Mouse (Mus musculus) stomach, postnatal 0 days (tissue): ENCODE measurements around the gene Pgbd1. TPM values are rescaled to one million over a fixed set of nuclear protein-coding genes. Genes with fewer than 3 reads are reported as not detected.

Experiments
- ATAC-seq: fragments of 200-750 bp; cut with Nextera tagmentation; 2 replicates; pipeline ENCODE4 v1.8.0; 2017; ENCODE audit not compliant: low FRiP score, low TSS enrichment
- DNase-seq: peaks from one replicate; pipeline ENCODE4 v3.0.0-alpha.2; 2016; ENCODE audit warnings: low spot score
- H3K27ac ChIP-seq: fragments of 300-500 bp; sonication (generic); replicated peaks from 2 replicates; pipeline ENCODE4 v1.5.1; 2014; ENCODE audit warnings: mild to moderate bottlenecking, control low read depth
- H3K27me3 ChIP-seq: fragments of 300-500 bp; sonication (generic); 2 replicates; pipeline ENCODE4 v1.6.1; 2014; ENCODE audit warnings: low read length; ENCODE audit not compliant: control insufficient read depth, insufficient read depth
- H3K36me3 ChIP-seq: fragments of 300-500 bp; sonication (generic); 2 replicates; pipeline ENCODE4 v1.6.1; 2014; ENCODE audit warnings: low read length, mixed read lengths; ENCODE audit not compliant: control insufficient read depth, insufficient read depth
- H3K4me1 ChIP-seq: fragments of 300-500 bp; sonication (generic); replicated peaks from 2 replicates; pipeline ENCODE4 v1.6.1; 2014; ENCODE audit warnings: antibody characterized with exemption; ENCODE audit not compliant: control insufficient read depth, insufficient read depth
- H3K4me2 ChIP-seq: fragments of 300-500 bp; sonication (generic); replicated peaks from 2 replicates; pipeline ENCODE4 v1.6.1; 2014; ENCODE audit warnings: low read depth, mild to moderate bottlenecking, control low read depth, moderate library complexity
- H3K4me3 ChIP-seq: fragments of 300-500 bp; sonication (generic); 2 replicates; pipeline ENCODE4 v1.5.1; 2014; ENCODE audit warnings: low read depth, low read length, control low read depth
- H3K9ac ChIP-seq: fragments of 300-500 bp; sonication (generic); 2 replicates; pipeline ENCODE4 v1.6.1; 2014; ENCODE audit warnings: mild to moderate bottlenecking, low read length, control low read depth, mixed read lengths
- H3K9me3 ChIP-seq: fragments of 300-500 bp; sonication (generic); 2 replicates; pipeline ENCODE4 v1.6.1; 2016; ENCODE audit warnings: low read length; ENCODE audit not compliant: control insufficient read depth
- CTCF ChIP-seq: IDR thresholded peaks from 2 replicates; pipeline ENCODE4 v1.5.1; 2016; ENCODE audit warnings: antibody characterized with exemption, low read depth, mild to moderate bottlenecking, moderate library complexity
- EP300 ChIP-seq: optimal IDR thresholded peaks from 2 replicates; pipeline ENCODE3; 2016; ENCODE audit warnings: antibody characterized with exemption
- WGBS: fragments of 180-500 bp; shearing (Covaris S2); extraction: QIAGEN DNeasy Blood & Tissue Kit; methylation state at CpG from one replicate; pipeline ENCODE4 v1.1.7; 2014; 5-methylcytosine and 5-hydroxymethylcytosine counted together
- polyA plus RNA-seq: library from polyadenylated mRNA; unstranded; fragments of >200 nt; fragmentation: Nextera tagmentation; extraction: Ambion mirVana; gene quantifications from 2 replicates; pipeline ENCODE4 v1.2.1, GENCODE M21; 2015

Pgbd1 gene
- polyA plus RNA-seq, 1 experiment from 2014 or later, result 0.90 TPM

- no peaks in the 10 kb centered on the region for H3K4me1 ChIP-seq
- no peaks in the 10 kb centered on the region for H3K36me3 ChIP-seq
- no peak overlapping the region for H3K27ac ChIP-seq
- H3K9me3 ChIP-seq, result no peaks in the 10 kb centered on the region
- H3K4me3 ChIP-seq, result no peak overlapping the region
- H3K27me3 ChIP-seq, result no peaks in the 10 kb centered on the region
- H3K9ac ChIP-seq, result no peak overlapping the region
- ATAC-seq (no peak), DNase-seq (no peak)
- TF ChIP-seq EP300 (no peak), CTCF (no peak)
- H3K4me2 ChIP-seq, result no peak overlapping the region
- WGBS, result 70% methylated on average over 5 of the region's 5 CpGs
Observed at GRCm38 (mm10) chr13:21423301-21423700, 17.6 kb downstream of the Pgbd1 start.

GRCm38 (mm10) chr13:21418865-21419264 is 22.0 kb downstream of the Pgbd1 start:
- H3K27me3 ChIP-seq, result no peaks in the 10 kb centered on the region
- no peaks in the 10 kb centered on the region for H3K36me3 ChIP-seq
- ATAC-seq (peak; percentile 58; the same call in 1 of the 2 replicates), DNase-seq (peak; percentile 33)
- H3K9ac ChIP-seq, result no peak overlapping the region
- TF ChIP-seq EP300 (no peak), CTCF (no peak)
- no peaks in the 10 kb centered on the region for H3K4me1 ChIP-seq
- H3K27ac ChIP-seq, result no peak overlapping the region
- no peaks in the 10 kb centered on the region for H3K9me3 ChIP-seq
- H3K4me3 ChIP-seq, result no peak overlapping the region
- WGBS, result 50% methylated on average over 6 of the region's 6 CpGs
- no peak overlapping the region for H3K4me2 ChIP-seq

DNA sequence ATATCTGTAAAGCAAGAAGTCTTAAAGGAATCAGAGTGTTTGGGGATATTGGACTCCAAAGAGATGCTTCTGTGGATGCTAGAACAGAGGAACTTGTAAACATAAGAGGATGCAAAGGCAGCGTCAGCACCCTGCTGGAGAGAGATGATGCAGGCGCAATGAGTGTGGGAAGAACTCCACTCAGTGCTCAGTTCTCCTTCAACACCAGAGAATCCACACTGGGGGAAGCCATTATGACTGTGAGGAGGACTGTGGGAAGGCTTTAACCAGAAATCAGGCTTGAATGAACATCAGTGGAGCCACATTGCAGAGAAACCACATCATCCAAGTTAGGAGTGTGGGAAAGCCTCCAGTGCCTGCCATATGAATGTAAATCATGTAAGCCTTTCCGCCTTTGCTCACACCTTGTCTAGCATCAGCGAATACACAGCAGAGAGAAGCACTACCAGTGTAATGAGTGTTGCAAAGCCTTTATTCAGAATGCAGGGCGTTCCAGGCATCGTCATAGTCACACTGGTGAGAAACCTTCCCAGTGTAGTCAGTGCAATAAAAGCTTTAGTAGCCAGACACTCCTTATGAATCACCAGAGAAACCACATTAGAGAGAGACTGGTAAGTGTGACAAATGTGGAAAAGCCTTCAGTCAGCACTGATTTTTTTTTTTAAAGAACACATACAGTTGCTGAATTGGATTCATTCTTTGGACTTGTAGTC is 23.4 kb downstream of the Pgbd1 start:
- peak overlapping the region; percentile 41; the same call in 1 of the 2 replicates for H3K27ac ChIP-seq
- no peaks in the 10 kb centered on the region for H3K27me3 ChIP-seq
- no peak for TF ChIP-seq EP300
- TF ChIP-seq CTCF, result no peak
- no peak overlapping the region for H3K4me2 ChIP-seq
- DNase-seq, result no peak
- WGBS, result 65% methylated on average over 6 of the region's 6 CpGs
- H3K9ac ChIP-seq, result no peak overlapping the region
- peak; percentile 71; the same call in 1 of the 2 replicates for ATAC-seq
- H3K4me3 ChIP-seq, result no peak overlapping the region
- no peaks in the 10 kb centered on the region for H3K4me1 ChIP-seq
- H3K36me3 ChIP-seq, result no peaks in the 10 kb centered on the region
- no peaks in the 10 kb centered on the region for H3K9me3 ChIP-seq

- Histone ChIP-seq H3K9me3 (no peaks in the 10 kb centered on the region), H3K36me3 (no peaks in the 10 kb centered on the region), H3K4me1 (no peaks in the 10 kb centered on the region), H3K4me3 (no peak overlapping the region), H3K4me2 (no peak overlapping the region), H3K9ac (no peak overlapping the region), H3K27me3 (no peaks in the 10 kb centered on the region), H3K27ac (no peak overlapping the region; the same call in 1 of the 2 replicates)
- TF ChIP-seq EP300 (no peak), CTCF (no peak)
- no peak for ATAC-seq
- WGBS, result 81% methylated on average over 2 of the region's 2 CpGs
- no peak for DNase-seq
Observed at GRCm38 (mm10) chr13:21415750-21416149, 25.1 kb downstream of the Pgbd1 start.

DNA sequence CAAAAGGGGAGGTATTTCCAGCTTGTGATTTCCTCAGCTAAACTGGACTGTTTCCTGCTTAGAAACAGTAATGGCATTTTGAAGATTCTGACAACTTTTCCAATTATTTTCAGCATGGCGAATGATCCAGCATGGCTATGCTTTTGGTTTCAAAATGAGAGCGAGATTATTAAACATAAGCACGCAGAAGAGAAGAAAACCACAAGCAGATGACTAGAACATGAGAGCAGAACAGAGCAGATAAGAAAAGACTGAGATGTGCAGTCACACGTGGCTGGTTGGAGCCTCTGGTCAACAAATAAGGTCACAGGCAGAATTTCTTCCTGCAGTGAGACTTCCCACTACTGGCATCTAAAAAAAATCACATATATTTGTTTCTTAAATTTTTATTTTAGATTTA is 25.6 kb downstream of the Pgbd1 start:
- ATAC-seq (no peak), DNase-seq (no peak)
- Histone ChIP-seq H3K36me3 (no peaks in the 10 kb centered on the region), H3K4me2 (no peak overlapping the region), H3K27ac (peak overlapping the region; percentile 61; the same call in 1 of the 2 replicates), H3K4me3 (no peak overlapping the region), H3K27me3 (no peaks in the 10 kb centered on the region), H3K9me3 (no peaks in the 10 kb centered on the region), H3K4me1 (no peaks in the 10 kb centered on the region), H3K9ac (no peak overlapping the region)
- TF ChIP-seq EP300, result no peak
- TF ChIP-seq CTCF, result no peak
- 66% methylated on average over 4 of the region's 4 CpGs for WGBS
